Mouse (Mus musculus) hindbrain, embryonic 11.5 days (tissue): Measurements from ENCODE around the gene Ngrn. TPM values are rescaled to one million over a fixed set of nuclear protein-coding genes. Genes with fewer than 3 reads are reported as not detected.
A peak's percentile ranks its signal among the peaks of the same experiment; 100 is the strongest.

Source experiments
- ATAC-seq: fragments of 200-750 bp; cut with Nextera tagmentation; 2 replicates; pipeline ENCODE4 v1.8.0; 2017; ENCODE audit warnings: mild to moderate bottlenecking, moderate TSS enrichment, moderate library complexity; ENCODE audit not compliant: low FRiP score
- DNase-seq: peaks from one replicate; pipeline ENCODE4 v3.0.0-alpha.2; 2015; ENCODE audit warnings: low spot score
- H3K27ac ChIP-seq: fragments of 300-500 bp; sonication (generic); 2 replicates; pipeline ENCODE4 v1.5.1; 2014; ENCODE audit warnings: mild to moderate bottlenecking, low read depth, low read length
- H3K27me3 ChIP-seq: fragments of 300-500 bp; sonication (generic); 2 replicates; pipeline ENCODE4 v1.6.1; 2014; ENCODE audit warnings: mild to moderate bottlenecking, low read length, moderate library complexity, mixed read lengths; ENCODE audit not compliant: control insufficient read depth, insufficient read depth
- H3K36me3 ChIP-seq: fragments of 300-500 bp; sonication (generic); 2 replicates; pipeline ENCODE4 v1.6.1; 2014; ENCODE audit warnings: mild to moderate bottlenecking, low read length, moderate library complexity, mixed read lengths; ENCODE audit not compliant: control insufficient read depth, insufficient read depth
- H3K4me1 ChIP-seq: fragments of 300-500 bp; sonication (generic); replicated peaks from 2 replicates; pipeline ENCODE4 v1.6.1; 2014; ENCODE audit warnings: low read length, mixed read lengths; ENCODE audit not compliant: control insufficient read depth, insufficient read depth
- H3K4me2 ChIP-seq: fragments of 300-500 bp; sonication (generic); replicated peaks from 2 replicates; pipeline ENCODE4 v1.6.1; 2014; ENCODE audit warnings: mild to moderate bottlenecking, low read depth, low read length
- H3K4me3 ChIP-seq: fragments of 300-500 bp; sonication (generic); 2 replicates; pipeline ENCODE4 v1.5.1; 2014; ENCODE audit warnings: low read depth, low read length
- H3K9ac ChIP-seq: fragments of 300-500 bp; sonication (generic); 2 replicates; pipeline ENCODE4 v1.6.1; 2014; ENCODE audit warnings: low read depth, low read length
- H3K9me3 ChIP-seq: fragments of 300-500 bp; sonication (generic); 2 replicates; pipeline ENCODE4 v1.6.1; 2016; ENCODE audit warnings: low read length; ENCODE audit not compliant: control insufficient read depth
- WGBS: fragments of 180-500 bp; shearing (Covaris S2); extraction: QIAGEN DNeasy Blood & Tissue Kit; methylation state at CpG from one replicate; pipeline ENCODE4 v1.1.7; 2014; 5-methylcytosine and 5-hydroxymethylcytosine counted together
- polyA plus RNA-seq: library from polyadenylated mRNA; unstranded; fragments of >200 nt; fragmentation: Nextera tagmentation; extraction: Ambion mirVana; gene quantifications from 2 replicates; pipeline ENCODE4 v1.2.1, GENCODE M21; 2014

Gene Ngrn
- polyA plus RNA-seq, 1 experiment from 2014 or later: 51.6 TPM

DNA sequence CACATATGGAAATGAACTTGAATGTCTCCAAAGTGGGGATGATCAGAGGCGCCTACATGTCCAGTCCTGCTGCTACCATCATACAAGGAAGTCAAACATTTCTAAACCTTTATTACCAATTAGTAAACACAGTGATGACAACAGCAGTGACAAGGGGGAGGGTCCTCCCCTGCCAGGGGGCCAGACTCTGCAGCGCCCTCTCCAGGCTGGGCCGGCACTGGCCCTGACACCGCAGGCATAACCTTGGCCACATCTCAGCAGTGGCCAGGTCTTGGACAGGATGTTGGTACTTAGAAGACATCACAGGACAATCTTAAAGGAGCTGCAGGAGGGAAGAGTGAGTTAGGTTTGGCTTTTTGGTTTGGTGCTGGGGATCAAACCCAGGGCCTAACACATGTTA is 34.0 kb upstream of the Ngrn start:
- DNase-seq (no peak), ATAC-seq (no peak)
- Histone ChIP-seq H3K9me3 (no peaks in the 10 kb centered on the region), H3K36me3 (peaks cover 7% of the 10 kb centered on the region; the same call in 1 of the 2 replicates), H3K4me1 (no peaks in the 10 kb centered on the region), H3K27me3 (no peaks in the 10 kb centered on the region), H3K4me2 (no peak overlapping the region), H3K4me3 (no peak overlapping the region), H3K27ac (no peak overlapping the region), H3K9ac (no peak overlapping the region)
- WGBS: 95% methylated on average over 4 of the region's 4 CpGs

DNA sequence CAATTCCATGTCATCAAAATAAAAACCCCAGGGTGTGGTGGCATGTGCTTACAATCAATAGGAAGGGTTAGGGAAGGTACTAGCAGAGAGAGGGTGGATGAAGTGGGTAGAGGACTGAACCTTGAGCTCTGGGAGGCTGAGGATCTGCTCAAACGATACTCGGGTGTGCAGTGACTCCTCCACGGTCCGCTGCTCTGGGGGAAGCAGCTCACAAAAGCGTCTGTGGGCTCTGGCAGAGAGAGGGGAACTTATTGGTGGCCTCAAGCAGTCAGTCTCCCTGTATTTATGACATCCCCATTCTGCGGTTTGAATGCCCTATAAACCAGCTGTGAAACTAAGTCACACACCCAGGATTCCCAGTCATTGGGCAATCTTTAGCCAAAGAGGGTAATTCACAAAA is 30.8 kb upstream of the Ngrn start:
- WGBS: 74% methylated on average over 6 of the region's 6 CpGs
- Histone ChIP-seq H3K27me3 (no peaks in the 10 kb centered on the region), H3K36me3 (no peaks in the 10 kb centered on the region; the same call in 1 of the 2 replicates), H3K4me2 (no peak overlapping the region), H3K9me3 (no peaks in the 10 kb centered on the region), H3K9ac (no peak overlapping the region), H3K4me3 (no peak overlapping the region), H3K4me1 (no peaks in the 10 kb centered on the region), H3K27ac (no peak overlapping the region)
- no peak for ATAC-seq
- no peak for DNase-seq

DNA sequence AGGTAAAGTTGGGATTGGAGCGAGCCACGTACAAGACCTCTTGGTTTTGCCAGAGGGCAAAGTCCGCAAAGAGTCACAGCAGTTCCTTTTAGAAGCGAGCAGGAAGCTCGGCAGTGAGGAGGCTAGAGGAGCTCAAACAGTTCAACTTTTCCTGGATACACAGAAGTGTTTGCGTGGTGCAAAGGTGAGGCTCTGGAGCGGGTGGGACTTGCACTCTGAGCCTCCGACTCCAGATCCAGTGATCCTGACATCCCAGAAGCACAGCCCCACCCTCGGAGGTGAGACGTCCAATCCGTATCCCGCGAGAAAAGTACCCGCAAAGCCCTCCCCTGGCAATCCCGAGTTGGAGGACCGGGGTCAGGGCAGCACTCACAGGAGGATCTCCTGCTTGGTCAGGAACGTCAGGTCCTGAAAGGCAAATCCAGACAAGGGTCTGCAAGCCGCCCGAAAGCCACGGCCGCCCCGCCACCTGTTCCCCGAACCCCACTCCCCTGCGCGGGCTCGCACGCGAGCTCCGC is 29.0 kb upstream of the Ngrn start:
- Histone ChIP-seq H3K27ac (no peak overlapping the region), H3K4me1 (no peaks in the 10 kb centered on the region), H3K27me3 (no peaks in the 10 kb centered on the region), H3K9ac (peak overlapping the region; percentile 35; the same call in 1 of the 2 replicates), H3K36me3 (no peaks in the 10 kb centered on the region; the same call in 1 of the 2 replicates), H3K4me3 (peak overlapping the region; percentile 52), H3K9me3 (no peaks in the 10 kb centered on the region), H3K4me2 (peak overlapping the region; percentile 55)
- ATAC-seq (no peak; the same call in 1 of the 2 replicates), DNase-seq (no peak)
- 2% methylated on average over 29 of the region's 29 CpGs for WGBS

DNA sequence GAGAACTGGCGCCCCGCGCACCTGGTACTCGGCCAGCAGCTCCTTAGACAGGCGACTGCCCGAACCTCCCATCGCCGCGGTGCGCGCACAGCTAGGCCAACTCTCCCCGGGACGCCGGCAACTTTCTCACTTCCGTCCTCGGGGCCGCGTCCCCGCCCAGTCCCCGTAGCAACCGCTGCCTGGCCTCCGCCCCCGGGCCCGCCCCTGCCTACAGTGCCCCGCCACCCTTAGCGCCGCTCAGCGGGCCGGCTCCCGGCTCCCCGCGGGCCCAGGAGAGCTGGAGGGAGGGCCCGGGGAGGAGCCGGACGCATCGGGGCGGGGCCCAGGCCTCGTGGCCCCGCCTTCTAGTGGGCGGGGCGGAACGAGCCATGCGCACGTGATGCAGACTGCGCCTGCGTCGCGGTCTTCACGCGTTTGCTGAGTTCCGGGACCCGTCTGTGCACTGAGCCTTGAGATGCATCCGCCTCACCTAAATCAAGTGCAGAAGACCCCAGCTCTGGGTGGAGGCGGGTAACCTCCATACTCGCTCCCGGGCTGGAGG is 28.5 kb upstream of the Ngrn start, which contains the start of the genes Cib1 and Gdpgp1:
Gene Cib1, minus strand, starts transcription at position 325 of the 541 bp plus-strand sequence.
Gene Gdpgp1, plus strand, starts transcription at position 377 of the 541 bp plus-strand sequence.
- peak within 1 kb of the TSS; percentile 64 for H3K9ac ChIP-seq
- no peaks in the 10 kb centered on the region for H3K9me3 ChIP-seq
- H3K36me3 ChIP-seq: no peaks in the 10 kb centered on the region; the same call in 1 of the 2 replicates
- 0 out of 2 replicates have a peak within 1 kb of the TSS, but pooled peaks have one; percentile 47 for H3K27ac ChIP-seq
- no peaks in the 10 kb centered on the region for H3K4me1 ChIP-seq
- H3K27me3 ChIP-seq: no peaks in the 10 kb centered on the region
- ATAC-seq (peak; percentile 97), DNase-seq (peak; percentile 100)
- under 1% methylated on average over 55 of the region's 56 CpGs for WGBS
- H3K4me2 ChIP-seq: peak within 1 kb of the TSS; percentile 55
- H3K4me3 ChIP-seq: peak within 1 kb of the TSS; percentile 52

DNA sequence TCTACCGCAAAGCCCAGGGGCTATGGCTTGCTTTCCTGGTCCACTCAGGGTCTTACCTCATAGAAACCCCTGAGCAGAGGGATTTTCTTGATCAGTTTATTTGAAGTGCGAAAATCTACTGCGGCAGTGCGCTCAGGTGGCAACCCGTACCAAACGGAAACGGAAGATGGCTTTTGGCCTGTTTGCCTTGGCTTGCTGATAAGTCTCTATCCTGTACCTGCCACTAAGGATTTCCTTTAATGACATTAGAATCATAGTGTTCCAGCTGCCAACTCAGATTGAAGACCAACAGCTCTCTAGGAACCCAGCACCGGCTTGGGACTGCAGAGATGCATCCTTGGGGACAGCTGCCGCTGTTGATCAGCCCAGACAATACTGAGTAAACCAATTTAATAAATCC is 27.2 kb upstream of the Ngrn start:
- Histone ChIP-seq H3K4me2 (no peak overlapping the region), H3K27me3 (no peaks in the 10 kb centered on the region), H3K27ac (no peak overlapping the region), H3K36me3 (0 out of 2 replicates have a peak, but pooled peaks cover 1% of the 10 kb centered on the region), H3K9me3 (no peaks in the 10 kb centered on the region), H3K9ac (no peak overlapping the region), H3K4me1 (no peaks in the 10 kb centered on the region), H3K4me3 (no peak overlapping the region)
- ATAC-seq (no peak), DNase-seq (no peak)
- 81% methylated on average over 9 of the region's 9 CpGs for WGBS

DNA sequence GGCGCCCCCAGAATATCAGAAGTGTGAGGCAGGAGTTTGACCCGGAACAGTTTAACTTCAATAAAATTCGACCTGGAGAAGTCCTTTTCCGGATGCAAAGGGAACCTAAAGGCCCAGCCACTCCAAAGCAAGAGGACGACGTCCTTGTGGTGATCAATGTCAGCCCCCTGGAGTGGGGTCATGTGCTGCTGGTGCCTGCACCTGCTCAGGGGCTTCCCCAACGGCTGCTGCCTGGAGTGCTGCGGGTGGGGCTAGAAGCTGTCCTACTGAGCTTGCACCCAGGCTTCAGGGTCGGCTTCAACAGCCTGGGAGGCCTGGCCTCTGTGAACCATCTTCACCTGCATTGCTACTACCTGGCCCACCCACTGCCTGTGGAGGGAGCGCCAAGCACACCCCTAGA is 22.5 kb upstream of the Ngrn start:
- Histone ChIP-seq H3K4me2 (no peak overlapping the region), H3K4me1 (no peaks in the 10 kb centered on the region), H3K9ac (no peak overlapping the region), H3K4me3 (no peak overlapping the region), H3K27me3 (no peaks in the 10 kb centered on the region), H3K9me3 (no peaks in the 10 kb centered on the region), H3K36me3 (0 out of 2 replicates have a peak, but pooled peaks cover 3% of the 10 kb centered on the region), H3K27ac (no peak overlapping the region)
- ATAC-seq: no peak
- WGBS: 92% methylated on average over 10 of the region's 10 CpGs
- DNase-seq: no peak

DNA sequence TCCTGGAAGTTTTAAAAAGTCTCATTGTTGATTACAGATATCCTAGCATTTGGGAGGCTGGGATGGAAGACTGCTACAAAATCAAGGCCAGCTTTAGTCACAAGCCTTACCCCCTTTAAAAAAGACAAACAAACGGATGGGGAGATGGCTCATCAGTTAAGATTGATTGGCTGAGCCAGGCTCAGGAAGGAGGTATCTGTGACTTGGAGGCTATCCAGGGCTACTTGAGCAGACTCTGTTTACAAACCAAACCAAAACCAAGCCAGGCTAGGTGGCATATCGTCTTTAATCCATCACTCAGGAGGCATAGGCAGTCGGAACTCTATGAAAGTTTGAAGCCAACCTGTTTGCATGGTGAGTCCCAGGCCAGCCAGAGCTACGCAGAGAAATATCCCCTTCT is 19.4 kb upstream of the Ngrn start:
- no peak for ATAC-seq
- no peaks in the 10 kb centered on the region for H3K9me3 ChIP-seq
- WGBS: 91% methylated on average over 4 of the region's 4 CpGs

DNA sequence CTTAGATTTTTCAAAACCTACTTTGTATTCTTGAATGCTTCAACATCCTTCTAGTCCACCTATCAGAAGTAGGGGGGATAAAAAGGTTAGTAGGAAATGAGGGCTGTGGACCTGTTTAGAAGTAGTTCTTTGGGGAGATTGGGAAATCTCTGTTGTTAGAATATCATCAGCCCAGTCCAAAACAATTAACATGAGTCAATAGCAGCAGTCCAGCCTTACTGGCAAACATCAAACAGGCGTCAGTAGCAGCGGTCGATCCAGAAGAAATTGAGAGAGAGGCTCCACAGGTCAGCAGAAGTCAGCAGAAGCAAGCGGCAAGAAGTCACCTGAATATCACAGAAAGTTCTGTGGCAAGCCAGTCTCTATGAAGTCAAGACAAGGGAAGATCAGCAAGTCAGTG is 16.2 kb upstream of the Ngrn start:
- Histone ChIP-seq H3K4me2 (no peak overlapping the region), H3K27ac (no peak overlapping the region), H3K36me3 (no peaks in the 10 kb centered on the region), H3K4me1 (no peaks in the 10 kb centered on the region), H3K9ac (no peak overlapping the region), H3K27me3 (no peaks in the 10 kb centered on the region), H3K4me3 (no peak overlapping the region), H3K9me3 (no peaks in the 10 kb centered on the region)
- DNase-seq: no peak
- no peak for ATAC-seq
- WGBS: 87% methylated on average over 4 of the region's 4 CpGs

More for the DNA sequence above, 19.4 kb upstream of the Ngrn start:
- DNase-seq: no peak
- 0 out of 2 replicates have a peak, but pooled peaks cover 3% of the 10 kb centered on the region for H3K36me3 ChIP-seq
- H3K4me2 ChIP-seq: no peak overlapping the region
- H3K9ac ChIP-seq: no peak overlapping the region
- no peak overlapping the region for H3K4me3 ChIP-seq
- H3K27me3 ChIP-seq: no peaks in the 10 kb centered on the region
- no peaks in the 10 kb centered on the region for H3K4me1 ChIP-seq
- no peak overlapping the region for H3K27ac ChIP-seq

DNA sequence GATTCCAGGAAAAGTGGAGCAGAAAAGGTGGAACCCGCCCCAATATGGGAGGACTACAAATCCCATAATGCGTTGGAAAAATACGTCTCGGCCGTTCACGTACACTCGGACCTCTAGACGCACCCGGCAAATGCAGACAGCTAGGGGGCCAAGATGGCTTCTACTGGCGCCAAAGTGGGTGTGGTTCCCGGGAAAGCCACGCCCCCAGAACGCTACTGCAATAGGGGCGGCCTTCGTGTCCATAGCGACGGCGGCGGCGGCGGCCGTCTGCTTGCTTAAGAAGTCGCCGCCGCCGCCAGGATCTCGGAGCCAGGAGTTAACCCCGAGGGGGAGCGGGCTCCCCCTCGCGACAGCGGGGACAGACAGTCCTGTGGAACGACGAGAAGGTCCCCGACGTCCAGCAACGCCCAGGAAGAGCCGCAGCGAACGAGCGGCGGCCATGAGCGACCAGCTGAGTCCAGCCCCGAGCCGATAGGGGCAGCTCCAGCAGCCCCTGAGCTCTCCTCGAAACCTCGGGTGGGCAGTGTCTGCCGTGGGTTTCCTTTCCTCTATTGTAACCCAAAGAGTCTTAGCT is 14.8 kb upstream of the Ngrn start, which contains the start of gene Ttll13:
Gene Ttll13, plus strand, starts transcription at position 229 of the 574 bp plus-strand sequence.
- Histone ChIP-seq H3K36me3 (no peaks in the 10 kb centered on the region), H3K27me3 (no peaks in the 10 kb centered on the region), H3K27ac (peak within 1 kb of the TSS; percentile 79), H3K4me1 (no peaks in the 10 kb centered on the region), H3K4me2 (peak within 1 kb of the TSS; percentile 53), H3K4me3 (peak within 1 kb of the TSS; percentile 41), H3K9ac (peak within 1 kb of the TSS; percentile 63), H3K9me3 (no peaks in the 10 kb centered on the region)
- peak; percentile 99 for DNase-seq
- WGBS: under 1% methylated on average over 48 of the region's 48 CpGs
- ATAC-seq: peak; percentile 98
